Mouse (Mus musculus) common myeloid progenitor, adult 5-6 weeks (primary cell): ENCODE measurements around the gene Cdan1. TPM values are rescaled to one million over a fixed set of nuclear protein-coding genes. Genes with fewer than 3 reads are reported as not detected.
A peak's percentile ranks its signal among the peaks of the same experiment; 100 is the strongest.

Experiments used
- ATAC-seq: replicated peaks from 2 replicates; pipeline ENCODE4 v1.8.0; 2016; ENCODE audit warnings: low read depth, mild to moderate bottlenecking, moderate TSS enrichment, inconsistent platforms; ENCODE audit not compliant: poor library complexity, severe bottlenecking
- total RNA-seq: library from RNA; stranded (forward); fragments of 200-1000, 187-1606 nt; gene quantifications from 2 replicates; pipeline ENCODE4 v1.2.3, GENCODE M21; 2017

The Cdan1 gene
- total RNA-seq, result 17.3 and 25.6 TPM in 2 replicates

DNA sequence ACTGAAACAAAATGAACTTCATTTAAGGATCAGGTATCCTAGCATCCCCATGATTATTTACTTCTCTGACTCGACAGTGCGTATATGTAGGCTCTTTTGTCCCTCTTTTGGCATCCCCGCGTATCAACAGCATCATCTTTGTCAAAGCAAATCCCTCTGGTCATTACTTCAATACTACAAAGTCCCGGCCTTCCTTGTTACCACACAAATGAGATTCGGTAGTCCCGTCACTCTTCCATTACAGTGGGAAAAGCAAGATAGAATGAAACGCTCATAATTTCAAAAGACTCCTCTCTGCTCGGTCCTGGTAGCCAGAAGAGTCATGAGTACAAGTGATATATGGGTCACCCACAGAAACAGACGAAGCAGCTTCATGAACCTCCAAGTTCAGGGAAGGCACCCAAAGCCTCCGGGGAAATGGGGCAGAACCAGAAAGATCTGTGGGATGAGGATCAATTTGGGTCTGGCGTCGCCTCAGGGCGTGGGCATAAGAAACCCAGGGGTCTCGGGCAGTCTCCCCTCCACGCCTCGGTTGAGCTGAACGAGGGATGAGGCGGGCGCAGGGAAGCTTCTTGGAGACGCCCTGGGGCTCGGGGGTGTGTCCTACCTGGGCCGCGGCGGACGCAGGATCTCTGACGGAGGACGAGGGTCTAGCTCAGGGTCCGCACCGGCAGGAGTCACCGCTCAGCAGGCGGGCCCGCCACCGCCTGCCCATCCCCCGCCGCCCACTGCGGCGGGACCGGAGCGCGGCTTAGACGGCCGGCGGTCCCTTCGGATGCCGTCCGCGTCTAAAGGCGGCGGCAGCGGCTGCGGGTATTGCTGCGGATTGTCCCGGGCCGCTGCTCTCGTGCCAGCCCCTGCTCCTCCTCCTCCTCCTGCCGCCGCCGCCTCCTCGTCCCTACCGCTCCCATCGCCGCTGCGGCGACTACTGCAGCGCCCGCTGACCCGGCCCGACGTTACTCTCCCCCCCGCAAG, at the start of gene Cdan1:
Gene Cdan1 (minus strand): TSS at position 680 of the 975 bp plus-strand sequence.
- ATAC-seq, result peak; percentile 24; the same call in 1 of the 2 replicates

DNA sequence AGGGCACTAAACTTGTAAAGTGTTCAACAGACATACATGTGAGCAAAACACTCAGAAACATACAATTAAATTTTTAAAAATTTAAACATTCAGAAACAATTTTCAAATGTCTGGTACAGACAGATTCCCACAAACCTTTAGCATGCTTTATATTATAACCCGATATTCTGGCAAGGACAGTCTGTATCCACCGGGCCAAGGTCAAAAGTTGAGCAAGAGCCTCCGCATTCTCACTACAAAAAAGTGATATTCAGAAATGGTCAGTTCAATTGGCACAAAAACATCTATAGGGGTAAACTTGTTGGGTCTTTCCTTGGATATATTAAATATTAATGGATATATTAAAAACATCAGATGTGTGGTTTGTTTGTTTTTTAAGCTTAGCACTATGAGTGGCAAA, 46.4 kb upstream of the Cdan1 start:
- ATAC-seq, result no peak

DNA sequence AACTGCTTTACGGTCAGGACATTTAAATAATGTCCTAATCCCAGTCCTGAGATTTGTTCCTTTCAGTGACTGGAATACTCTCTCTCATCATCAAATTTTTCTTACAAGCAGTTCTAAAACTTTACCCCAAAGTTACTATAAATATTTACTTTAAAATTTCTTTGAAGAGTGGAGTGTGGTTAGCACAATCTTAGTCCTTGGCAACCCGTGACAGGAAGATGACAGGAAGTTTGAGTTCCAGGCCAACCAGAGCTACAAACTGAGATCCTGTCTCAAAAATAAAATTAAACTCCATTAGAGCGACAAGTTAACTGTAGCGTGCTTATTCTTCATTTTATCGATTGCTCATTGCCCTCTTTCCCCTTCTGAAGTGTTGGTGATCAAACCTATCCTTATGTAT, 37.7 kb upstream of the Cdan1 start:
- ATAC-seq, result no peak

DNA sequence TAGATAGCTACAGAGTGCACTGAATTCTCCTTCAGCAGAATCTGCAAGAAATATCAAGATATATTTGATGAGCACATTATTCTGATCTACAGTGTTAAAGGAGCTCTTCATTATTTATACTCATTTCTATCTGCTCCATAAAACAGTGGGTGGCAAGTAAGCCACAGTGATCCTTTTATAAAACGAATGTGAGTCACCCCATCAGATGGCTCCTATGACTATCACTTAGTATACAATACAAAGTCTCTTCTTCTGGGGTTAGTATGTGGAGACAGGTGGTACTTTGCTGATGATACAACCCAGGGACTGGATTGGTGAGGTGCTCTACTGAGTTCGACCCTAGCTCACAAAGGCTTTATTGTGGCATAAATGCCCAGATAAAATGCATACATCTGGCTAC, 23.3 kb upstream of the Cdan1 start:
- ATAC-seq, result no peak

DNA sequence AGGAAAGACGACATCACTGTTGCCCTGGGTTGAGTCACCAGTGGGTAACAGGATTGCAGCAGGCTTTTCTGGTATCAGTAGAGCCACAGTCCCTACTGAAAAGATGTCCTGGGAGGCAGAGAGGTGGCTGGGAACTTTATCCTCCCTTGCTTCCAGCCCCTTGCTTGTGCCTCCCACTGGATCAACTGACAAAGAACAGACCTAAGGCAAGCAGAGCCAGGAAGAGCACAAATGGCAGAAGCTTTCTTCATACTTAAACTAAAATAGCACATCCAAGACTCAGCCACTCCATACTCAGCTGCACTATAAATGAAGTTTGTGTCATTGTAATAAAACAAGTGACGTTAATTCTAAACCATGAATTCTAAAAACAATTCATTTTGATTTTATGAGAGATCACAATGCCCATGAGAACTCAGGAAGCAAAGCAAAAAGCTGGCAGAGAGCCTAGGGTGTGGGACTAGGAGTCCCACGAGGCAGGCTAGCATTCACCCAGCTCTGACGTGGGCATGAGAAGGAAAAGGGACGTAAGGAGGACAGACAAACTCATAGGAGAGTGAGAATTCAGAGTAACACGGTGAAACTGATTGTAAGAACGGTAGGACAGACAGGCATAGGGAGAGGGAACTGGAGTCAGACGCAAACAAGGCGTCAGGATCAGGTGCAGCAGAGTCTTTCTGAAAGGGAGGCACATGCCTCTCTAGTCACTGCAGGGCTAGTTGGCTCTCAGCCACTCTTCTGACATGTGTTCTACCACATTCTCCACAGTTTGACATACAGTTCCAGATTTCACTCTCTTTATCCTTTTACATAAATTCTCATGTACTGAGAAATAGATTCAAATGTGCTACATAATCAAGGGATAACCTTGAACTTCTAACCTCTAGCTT, 21.8 kb upstream of the Cdan1 start:
- ATAC-seq, result no peak

DNA sequence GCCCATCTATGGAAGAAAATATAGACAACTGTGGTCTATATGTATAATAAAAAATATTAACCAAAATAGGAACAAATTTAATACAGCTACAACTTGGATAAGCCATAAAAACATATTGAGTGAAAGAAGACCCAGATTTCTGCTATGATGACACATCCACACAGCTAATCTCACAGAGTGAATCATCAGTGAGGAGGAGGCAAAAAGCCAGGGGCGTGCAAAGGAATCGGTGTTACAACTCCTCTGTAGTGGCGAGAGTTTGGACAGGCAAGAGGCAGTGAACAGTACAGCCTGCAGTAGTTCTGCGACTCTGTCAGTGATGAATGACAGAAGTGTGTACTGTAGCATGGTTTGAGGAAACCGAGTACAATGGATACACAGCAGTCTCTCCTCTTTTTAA, 17.4 kb upstream of the Cdan1 start:
- ATAC-seq, result no peak

DNA sequence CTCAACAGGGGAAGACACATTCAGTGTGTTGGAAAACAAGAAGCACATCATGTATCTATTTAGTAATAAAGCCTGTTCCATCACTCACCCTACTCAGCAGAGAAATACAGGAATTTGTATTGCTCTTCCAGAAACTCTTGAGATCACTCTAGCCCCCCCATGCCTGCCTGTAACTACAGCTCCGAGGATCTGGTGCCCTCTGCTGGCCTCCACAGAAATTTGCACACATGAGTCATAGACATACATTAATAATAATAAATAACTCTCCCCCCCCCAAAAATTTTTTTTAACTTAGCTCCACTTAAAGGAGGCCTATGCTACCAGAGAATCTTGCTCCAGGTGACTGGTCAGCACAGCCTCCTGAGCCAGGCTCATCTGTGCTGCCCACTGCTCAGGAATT, 16.6 kb upstream of the Cdan1 start:
- ATAC-seq, result peak; percentile 69; the same call in 1 of the 2 replicates

DNA sequence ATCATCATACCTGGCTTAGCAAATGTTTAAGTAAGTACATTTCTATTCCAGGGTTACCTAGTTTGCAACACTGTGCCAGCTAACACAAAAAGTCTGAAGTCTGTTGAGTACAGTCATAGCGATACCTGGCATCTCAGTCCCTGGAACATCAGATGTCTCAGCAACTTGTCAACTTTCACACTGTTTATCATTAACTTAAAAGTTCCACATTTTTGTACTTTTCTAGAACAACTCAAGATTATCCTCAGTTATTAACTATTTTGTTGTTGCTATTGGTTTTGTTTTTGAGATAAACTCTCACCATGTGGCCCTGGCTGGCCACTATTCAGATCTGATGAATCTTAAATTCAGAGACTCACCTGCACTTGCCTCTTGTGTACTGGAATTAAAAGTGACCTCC, 13.5 kb upstream of the Cdan1 start:
- ATAC-seq, result no peak

DNA sequence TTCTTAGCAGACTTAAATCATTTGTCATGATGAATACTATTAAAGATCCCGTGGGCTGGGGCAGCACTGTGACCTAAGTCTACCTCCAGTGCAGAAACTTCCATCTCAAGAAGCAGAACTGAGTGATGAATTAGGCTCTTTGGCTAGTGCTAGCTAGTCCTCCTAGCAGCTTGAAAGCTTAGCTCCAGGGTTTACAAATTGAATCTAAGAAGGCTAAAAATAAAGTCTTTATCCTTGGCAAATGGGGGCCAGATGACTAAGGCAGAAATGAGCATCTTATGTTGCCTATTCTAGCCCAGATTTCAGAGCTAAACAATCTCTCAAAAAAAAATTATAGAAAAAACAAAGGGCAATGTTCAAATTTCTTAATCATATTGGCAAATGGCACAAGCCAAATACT, 10.8 kb upstream of the Cdan1 start:
- ATAC-seq, result no peak

DNA sequence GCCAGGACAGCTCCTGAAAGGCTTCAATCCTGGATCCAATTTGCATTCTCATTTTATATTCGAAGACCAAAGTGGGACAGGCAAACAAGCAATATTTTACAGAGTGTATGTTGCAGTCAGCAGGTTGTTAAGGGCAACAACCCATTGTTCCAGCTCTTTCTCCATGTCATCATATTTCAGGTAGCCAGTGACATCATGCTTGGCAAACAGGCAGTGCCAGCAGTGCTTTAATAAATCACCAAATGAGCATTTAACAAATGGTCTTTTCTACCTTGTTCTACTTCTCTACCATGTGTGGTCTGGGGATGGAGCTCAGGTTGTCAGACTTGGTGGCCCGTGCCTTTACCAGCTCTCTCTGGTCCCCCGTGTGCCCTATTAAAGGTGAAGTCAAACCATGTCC, 8.2 kb upstream of the Cdan1 start:
- no peak for ATAC-seq

DNA sequence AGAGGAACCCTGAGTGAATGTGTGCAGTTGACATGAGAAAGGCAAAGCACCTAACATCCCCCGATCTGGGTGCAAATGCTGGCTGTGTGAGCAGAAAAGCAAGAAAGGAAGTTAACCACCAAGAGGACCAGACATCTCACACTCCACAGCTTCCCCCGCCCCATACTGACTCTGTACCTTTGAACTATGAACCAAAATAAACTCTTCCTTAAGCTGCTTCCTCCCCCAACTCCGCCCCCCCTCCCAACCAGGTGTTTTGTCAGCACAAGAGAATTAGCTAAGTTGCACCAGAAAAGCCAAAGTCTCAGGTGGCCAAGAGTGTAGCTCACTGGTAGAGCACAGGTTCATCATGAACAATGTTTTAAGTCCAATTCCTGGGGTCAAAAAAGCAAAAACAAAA, 3.2 kb upstream of the Cdan1 start:
- no peak for ATAC-seq

DNA sequence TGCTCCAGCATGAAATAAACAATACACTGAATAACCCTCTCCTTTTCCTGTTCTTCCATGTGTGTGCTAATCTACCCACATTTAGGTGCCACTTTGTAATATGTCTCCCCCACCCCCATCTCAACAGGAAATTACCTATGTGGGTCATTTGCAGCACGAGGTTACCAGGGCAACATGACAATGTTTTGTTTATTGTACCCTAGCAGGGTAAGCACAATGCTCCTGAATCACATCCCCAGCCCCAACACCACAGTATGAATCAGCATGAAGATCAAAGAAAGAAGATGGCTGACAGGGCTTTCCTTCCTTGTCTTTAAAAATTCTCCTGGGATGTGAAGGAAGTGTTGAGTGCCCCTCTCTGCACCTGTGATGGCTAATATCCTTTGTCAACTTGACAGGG, 2.7 kb upstream of the Cdan1 start:
- no peak for ATAC-seq

DNA sequence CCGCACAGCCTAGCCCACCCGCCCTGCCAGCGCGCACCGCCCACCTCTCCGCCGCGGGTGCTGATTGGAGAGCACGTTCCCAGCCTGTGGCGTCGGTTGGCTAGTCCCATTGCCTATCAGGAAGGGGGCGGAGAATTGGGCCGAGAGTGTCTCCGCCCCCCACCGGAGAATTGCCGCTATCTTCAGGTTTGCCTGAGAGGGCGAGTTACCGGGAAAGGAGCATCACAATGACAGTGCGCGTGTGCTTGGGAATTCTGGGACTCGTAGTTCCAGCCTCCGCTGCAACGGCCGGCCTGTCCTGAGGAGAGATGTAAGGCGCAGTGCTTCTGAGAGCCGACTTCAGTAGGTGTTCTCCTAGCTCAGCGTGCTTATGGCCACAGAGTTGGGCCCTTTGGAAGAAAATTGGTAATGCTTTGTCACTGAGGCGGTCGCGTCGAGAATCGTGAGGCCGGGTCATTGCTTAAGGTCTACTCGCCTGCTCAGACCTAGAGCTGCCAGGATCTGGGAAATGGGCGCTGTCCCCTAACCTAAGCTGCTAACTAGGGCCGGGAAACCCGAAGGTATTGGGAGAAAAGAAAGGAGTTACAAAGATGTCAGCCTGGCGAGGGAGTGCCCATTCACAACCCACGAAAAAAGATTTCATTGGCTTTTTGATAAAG, 625 bp upstream of the Cdan1 start, which contains the start of gene Ttbk2:
Gene Ttbk2 (minus strand): TSS at position 181 of the 659 bp plus-strand sequence.
- ATAC-seq, result peak; percentile 99

DNA sequence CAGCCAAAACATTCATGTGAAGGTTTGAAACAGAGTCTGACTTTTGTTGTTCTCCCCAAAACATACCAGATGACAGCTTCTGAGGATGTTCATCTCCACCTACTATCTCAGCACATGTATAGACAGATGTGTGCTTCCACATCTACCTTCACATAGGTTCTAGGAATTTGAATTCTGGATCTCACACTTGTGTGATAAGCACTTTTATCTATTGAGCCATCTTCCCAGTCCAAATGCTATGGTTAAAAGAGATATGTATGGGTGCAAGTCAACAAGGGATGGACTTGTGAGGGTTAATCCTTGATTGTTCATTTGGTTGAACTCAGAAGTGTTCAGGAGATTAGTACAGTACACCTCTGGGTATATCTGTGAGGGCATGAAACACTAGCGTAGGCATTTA, 4.6 kb downstream of the Cdan1 start:
- ATAC-seq, result no peak

DNA sequence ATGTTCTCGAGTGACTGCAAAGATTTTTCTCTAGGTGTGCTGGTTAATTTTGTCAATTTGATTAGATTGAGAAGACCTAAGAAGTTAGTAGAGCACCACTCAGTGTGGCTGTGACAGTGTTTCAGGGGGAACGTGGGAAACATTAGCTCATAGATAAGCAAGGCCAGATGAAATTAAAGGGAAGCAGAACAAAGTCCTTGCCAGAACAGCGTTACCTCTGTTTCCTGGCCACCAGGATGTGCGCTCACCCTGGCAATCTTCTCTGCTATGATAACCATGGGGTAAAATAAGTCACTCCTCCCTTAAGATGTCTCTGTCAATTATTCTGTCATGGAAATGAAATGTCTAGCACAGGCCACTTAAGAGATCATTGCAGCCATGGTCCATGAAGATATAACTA, 5.9 kb downstream of the Cdan1 start:
- ATAC-seq, result peak; percentile 50

DNA sequence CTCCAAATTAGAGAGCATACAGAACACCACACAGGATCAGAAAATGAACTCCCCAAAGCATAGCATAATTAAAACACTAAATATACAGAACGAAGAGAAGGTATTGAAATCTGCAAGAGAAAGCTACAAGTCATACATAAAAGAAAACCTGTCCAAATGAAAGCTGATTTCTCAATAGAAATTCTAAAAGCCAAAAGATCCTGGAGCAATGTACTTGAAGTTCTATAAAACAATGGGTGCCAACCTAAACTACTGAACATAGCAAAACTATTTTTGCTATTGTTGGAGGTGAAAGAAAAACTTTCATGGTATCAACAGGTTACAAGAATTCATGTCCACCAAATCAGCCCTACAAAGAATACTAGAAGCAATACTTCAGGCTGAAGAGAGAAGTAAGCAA, 8.7 kb downstream of the Cdan1 start:
- no peak for ATAC-seq

DNA sequence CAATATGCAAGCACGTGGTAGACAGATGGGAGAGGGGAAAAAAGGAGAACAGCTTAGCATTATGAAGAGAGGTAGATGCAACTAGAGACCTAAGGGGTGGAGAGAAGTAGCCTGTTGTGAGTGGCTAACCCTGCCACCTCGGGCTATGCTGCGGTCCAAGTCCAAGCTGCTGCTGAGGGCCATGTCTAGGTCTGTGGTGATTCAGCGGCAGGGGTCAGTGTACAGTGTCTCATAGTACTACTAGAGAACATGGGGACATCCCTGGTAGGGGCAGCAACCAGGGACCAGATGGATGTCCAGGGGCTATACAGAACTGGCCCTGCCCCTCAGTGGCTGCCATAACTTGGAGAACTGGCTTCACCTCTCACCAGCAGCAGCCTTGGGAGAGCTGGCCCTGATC, 14.8 kb downstream of the Cdan1 start:
- ATAC-seq, result no peak

DNA sequence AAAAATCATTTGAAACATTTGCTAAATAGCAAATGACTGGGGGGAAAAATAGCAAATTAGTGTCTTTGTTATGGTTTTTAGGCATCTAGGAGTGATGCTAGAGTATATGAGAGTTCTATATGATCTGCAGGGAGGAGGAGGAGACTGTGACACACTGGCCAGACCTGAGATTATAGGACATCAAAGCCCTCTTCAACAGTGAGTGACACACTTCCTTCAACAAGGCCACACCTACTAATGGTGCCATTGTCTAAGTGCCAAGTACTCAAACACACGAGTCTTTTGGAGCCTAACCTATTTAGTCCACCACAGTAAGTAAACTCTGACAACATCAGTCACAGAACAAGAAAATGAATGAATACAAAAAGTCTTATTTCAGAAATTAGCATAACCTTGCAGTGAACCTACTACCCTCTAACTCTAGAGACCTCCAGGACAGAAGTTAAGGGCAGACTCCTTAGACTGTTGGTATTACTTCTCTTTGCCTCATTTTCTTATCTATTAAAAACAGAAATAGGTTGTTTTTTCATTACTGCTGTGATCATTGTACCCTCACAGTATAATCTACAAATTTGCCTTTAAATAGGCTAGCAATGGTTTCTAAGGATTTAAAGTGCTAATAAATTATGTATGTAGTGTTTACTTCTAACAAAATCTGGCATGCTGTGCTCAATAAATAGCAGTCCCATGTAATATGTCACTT, 22.8 kb downstream of the Cdan1 start:
- no peak for ATAC-seq

DNA sequence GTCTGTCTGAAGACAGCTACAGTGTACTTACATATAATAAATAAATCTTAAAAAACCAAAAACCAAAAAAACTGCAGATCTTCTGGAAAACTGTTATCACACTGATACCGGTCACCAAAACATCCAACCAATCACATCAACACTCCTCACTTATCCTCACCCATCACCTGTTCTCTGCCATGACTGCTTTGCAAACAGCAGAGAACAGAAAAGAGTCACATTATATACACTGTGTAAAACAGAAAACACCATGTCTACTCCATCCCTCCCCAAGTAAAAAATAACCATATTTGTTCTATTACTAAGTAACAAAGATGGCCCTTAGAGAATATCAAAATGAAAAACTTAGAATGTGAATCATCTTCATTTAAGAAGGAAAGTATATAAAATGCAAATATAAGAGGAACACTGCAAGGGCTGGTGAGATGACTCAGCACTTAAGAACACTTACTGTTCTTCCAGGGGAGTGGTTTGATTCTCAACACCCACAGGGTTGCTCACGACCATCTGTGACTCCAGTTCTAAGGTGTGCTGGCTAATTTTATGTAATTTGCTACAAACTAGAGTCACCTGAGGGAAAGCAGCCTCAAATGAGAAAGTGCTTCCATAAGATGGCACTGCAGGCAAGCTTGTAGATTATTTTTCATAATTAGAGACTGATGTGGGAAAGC, 79.5 kb downstream of the Cdan1 start:
- no peak for ATAC-seq
